Mouse (Mus musculus) spleen, adult 2 months (tissue): Measurements from ENCODE around the gene Mbnl1.

Source experiments
- CTCF ChIP-seq: fragments of 200-500 bp; IDR thresholded peaks from 2 replicates; pipeline ENCODE4 v1.5.1; 2011; ENCODE audit warnings: mild to moderate bottlenecking, inconsistent platforms; ENCODE audit not compliant: insufficient read depth, insufficient read length, insufficient replicate concordance; ENCODE audit errors: extremely low read depth
- POLR2A ChIP-seq: fragments of 200-500 bp; IDR thresholded peaks from 2 replicates; pipeline ENCODE4 v1.6.1; 2011; ENCODE audit warnings: low read depth, low read length, inconsistent platforms

DNA sequence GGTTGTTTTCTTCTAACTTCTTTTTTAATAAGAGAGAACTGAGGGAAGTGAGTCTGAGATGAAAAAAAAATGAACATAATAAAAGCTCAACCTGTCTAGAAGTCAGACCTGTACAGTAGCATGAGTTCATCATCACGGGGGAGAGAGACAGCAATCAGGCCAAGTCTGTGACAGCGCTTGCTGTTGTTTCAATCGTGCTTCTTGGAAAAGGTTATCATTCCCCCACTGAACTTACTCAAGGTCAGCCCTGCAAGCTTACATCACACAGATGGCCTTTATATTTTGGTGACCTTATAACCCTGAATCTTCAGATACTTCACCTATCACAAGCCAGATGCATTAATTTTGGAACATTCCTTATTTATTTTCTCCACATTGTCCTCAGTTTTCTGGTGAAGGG, 80.4 kb downstream of the Mbnl1 start:
- TF ChIP-seq CTCF: no peak
- no peak for TF ChIP-seq POLR2A
